Mouse (Mus musculus): Measurements from ENCODE around the gene St6galnac5.

DNA sequence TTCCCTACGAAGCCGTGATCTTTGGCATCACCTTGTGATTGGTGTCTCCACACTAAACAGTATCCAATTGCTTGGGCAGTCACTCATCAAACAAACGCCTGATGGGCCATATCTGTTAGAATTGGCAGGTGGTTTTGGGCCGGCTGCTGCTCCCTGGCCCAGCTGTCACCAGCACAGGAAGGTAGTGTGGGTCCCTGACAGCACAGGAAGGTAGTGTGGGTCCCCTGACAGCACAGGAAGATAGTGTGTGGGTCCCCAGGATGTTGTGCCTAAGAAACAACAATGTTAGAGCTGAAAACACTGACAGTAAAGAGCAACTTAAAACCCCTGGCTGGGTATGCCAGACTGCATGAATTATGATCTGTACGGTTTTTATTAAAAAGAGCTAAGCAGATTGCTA lies 40.4 kb downstream of the St6galnac5 start:
- TF ChIP-seq POLR2A (IDR thresholded peaks at IDR 0.05; ENCODE audit: low read depth, low read length) (no peak), ZNF384 (IDR thresholded peaks at IDR 0.05; ENCODE audit: low read depth, low read length) (no peak), EP300 (IDR thresholded peaks at IDR 0.05; ENCODE audit: low read length) (no peak), MAFK (IDR thresholded peaks at IDR 0.05; ENCODE audit: insufficient replicate concordance, low read length) (no peak), CTCF (conservative IDR thresholded peaks at IDR 0.05 in 1 of 2, IDR thresholded peaks at IDR 0.05 in 1 of 2; ENCODE audit: low read depth in 2 of 2, low read length in 2 of 2) (no peak), CHD2 (IDR thresholded peaks at IDR 0.05; ENCODE audit: low read length) (no peak), NRF1 (IDR thresholded peaks at IDR 0.05; ENCODE audit: low read depth, low read length) (no peak), GABPA (IDR thresholded peaks at IDR 0.05; ENCODE audit: insufficient replicate concordance, low read depth, low read length) (no peak), USF2 (conservative IDR thresholded peaks at IDR 0.05; ENCODE audit: low read depth, low read length) (no peak), SMC3 (IDR thresholded peaks at IDR 0.05; ENCODE audit: low read depth, low read length) (no peak)

Data from CH12.LX (cell line).